Mouse (Mus musculus) liver, embryonic 16.5 days (tissue): ENCODE results near the gene Mrm1. TPM values are rescaled to one million over a fixed set of nuclear protein-coding genes. Genes with fewer than 3 reads are reported as not detected.

ENCODE experiments used
- ATAC-seq: fragments of 200-750 bp; cut with Nextera tagmentation; 2 replicates; pipeline ENCODE4 v1.8.0; 2017; ENCODE audit warnings: low read depth, mild to moderate bottlenecking, moderate number of reproducible peaks, moderate library complexity
- H3K27ac ChIP-seq: fragments of 300-500 bp; sonication (generic); 2 replicates; pipeline ENCODE4 v1.5.1; 2014; ENCODE audit warnings: mild to moderate bottlenecking, low read length
- H3K27me3 ChIP-seq: fragments of 300-500 bp; sonication (generic); 2 replicates; pipeline ENCODE4 v1.6.1; 2014; ENCODE audit warnings: low read depth, low read length, mixed read lengths; ENCODE audit not compliant: control insufficient read depth, insufficient read depth
- H3K36me3 ChIP-seq: fragments of 300-500 bp; sonication (generic); 2 replicates; pipeline ENCODE4 v1.6.1; 2014; ENCODE audit warnings: mild to moderate bottlenecking; ENCODE audit not compliant: control insufficient read depth, insufficient read depth
- H3K4me1 ChIP-seq: fragments of 300-500 bp; sonication (generic); 2 replicates; pipeline ENCODE4 v1.6.1; 2014; ENCODE audit warnings: low read depth, low read length, mixed read lengths; ENCODE audit not compliant: control insufficient read depth
- H3K4me2 ChIP-seq: fragments of 300-500 bp; sonication (generic); 2 replicates; pipeline ENCODE4 v1.6.1; 2014; ENCODE audit warnings: low read depth, low read length, mixed read lengths
- H3K4me3 ChIP-seq: fragments of 300-500 bp; sonication (generic); 2 replicates; pipeline ENCODE4 v1.5.1; 2014; ENCODE audit warnings: low read depth, mild to moderate bottlenecking, low read length
- H3K9ac ChIP-seq: fragments of 300-500 bp; sonication (generic); 2 replicates; pipeline ENCODE4 v1.6.1; 2014; ENCODE audit warnings: low read depth, low read length
- H3K9me3 ChIP-seq: fragments of 300-500 bp; sonication (generic); replicated peaks from 2 replicates; pipeline ENCODE4 v1.6.1; 2016; ENCODE audit warnings: low read length; ENCODE audit not compliant: control insufficient read depth
- WGBS: fragments of 180-500 bp; shearing (Covaris S2); extraction: QIAGEN DNeasy Blood & Tissue Kit; methylation state at CpG from one replicate; pipeline ENCODE4 v1.1.7; 2014; ENCODE audit not compliant: insufficient replicate concordance; 5-methylcytosine and 5-hydroxymethylcytosine counted together
- polyA plus RNA-seq: library from polyadenylated mRNA; unstranded; fragments of >200 nt; fragmentation: Nextera tagmentation; extraction: Ambion mirVana; gene quantifications from 2 replicates; pipeline ENCODE4 v1.2.1, GENCODE M21; 2015

The Mrm1 gene
- polyA plus RNA-seq, 1 experiment from 2014 or later: 14.5 TPM

DNA sequence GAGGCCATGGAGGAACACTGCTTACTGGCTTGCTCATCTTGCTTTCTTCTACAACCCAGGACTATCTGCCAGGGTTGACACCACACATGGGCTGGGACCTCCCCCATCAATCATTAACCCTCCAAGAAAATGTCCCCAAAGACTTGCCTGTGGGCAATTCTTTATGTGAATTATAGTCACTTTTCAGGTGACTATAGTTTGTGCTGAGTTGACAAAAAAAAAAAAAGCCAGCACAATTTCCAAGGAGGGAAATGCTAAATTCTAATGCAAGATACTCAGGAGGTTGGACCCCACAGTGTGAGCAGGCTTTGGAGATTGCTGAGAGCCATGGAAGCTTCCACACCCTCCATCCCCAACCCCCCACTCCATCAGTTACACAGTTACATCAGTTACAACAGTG lies 25.8 kb downstream of the Mrm1 start:
- peaks cover 3% of the 10 kb centered on the region for H3K27me3 ChIP-seq
- no peaks in the 10 kb centered on the region for H3K9me3 ChIP-seq
- ATAC-seq: no peak
- H3K4me1 ChIP-seq: no peaks in the 10 kb centered on the region
- H3K4me2 ChIP-seq: no peak overlapping the region
- H3K9ac ChIP-seq: no peak overlapping the region
- no peaks in the 10 kb centered on the region for H3K36me3 ChIP-seq
- H3K4me3 ChIP-seq: no peak overlapping the region
- H3K27ac ChIP-seq: no peak overlapping the region

DNA sequence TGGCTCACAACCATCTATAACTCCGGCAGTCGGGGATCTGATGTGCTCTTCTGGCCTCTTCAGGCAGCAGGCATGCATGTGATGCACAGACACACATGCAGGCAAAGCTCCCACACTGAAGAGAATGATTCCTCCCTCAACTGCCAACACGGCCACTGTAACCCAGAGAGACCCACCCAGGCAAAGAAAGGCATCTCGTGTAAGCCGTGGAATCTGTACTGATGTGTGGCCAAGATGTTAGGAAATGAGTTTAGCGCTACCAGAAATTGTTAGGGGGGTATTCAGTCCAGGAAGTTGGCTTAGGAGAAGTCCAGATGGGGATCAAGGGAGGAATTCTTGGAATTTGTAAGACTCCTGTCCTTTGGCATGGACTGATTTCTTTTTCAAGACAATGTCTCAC lies 28.9 kb downstream of the Mrm1 start:
- no peaks in the 10 kb centered on the region for H3K4me1 ChIP-seq
- no peak for ATAC-seq
- 57% methylated on average over 6 of the region's 6 CpGs for WGBS
- no peak overlapping the region for H3K4me3 ChIP-seq
- no peak overlapping the region for H3K9ac ChIP-seq
- H3K27ac ChIP-seq: no peak overlapping the region
- H3K4me2 ChIP-seq: no peak overlapping the region
- H3K9me3 ChIP-seq: no peaks in the 10 kb centered on the region
- no peaks in the 10 kb centered on the region for H3K36me3 ChIP-seq
- no peaks in the 10 kb centered on the region; the same call in 1 of the 2 replicates for H3K27me3 ChIP-seq

- Histone ChIP-seq H3K4me3 (no peak overlapping the region), H3K4me2 (no peak overlapping the region), H3K4me1 (no peaks in the 10 kb centered on the region), H3K9me3 (no peaks in the 10 kb centered on the region), H3K27ac (no peak overlapping the region), H3K9ac (no peak overlapping the region), H3K27me3 (peaks cover 24% of the 10 kb centered on the region), H3K36me3 (no peaks in the 10 kb centered on the region)
- WGBS: 5% methylated on average over 19 of the region's 19 CpGs
- no peak for ATAC-seq
Measured at GRCm38 (mm10) chr11:84780143-84780870, 39.0 kb downstream of the Mrm1 start.

DNA sequence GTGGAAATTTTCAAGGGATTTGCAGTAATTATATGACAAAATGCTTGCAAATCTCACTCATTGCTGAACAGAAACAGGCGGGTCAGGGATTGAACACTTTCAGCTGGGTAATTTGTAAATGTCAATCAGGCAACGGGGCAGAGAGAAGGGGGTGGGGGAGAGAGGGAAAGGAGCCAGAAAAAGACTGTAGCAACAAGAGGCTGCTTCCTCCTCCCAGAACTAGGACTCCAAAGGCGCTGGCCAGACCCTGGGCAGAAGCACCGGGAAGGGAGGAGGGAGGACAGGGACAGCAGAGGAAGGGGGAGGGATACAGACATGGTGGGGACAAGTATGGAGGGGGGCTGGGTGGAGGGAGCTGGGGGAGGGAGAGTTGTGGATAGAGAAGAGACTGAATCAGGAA lies 43.8 kb downstream of the Mrm1 start:
- no peaks in the 10 kb centered on the region for H3K4me1 ChIP-seq
- H3K4me2 ChIP-seq: no peak overlapping the region
- peaks cover 17% of the 10 kb centered on the region for H3K27me3 ChIP-seq
- WGBS: 5% methylated on average over 4 of the region's 4 CpGs
- no peak overlapping the region for H3K4me3 ChIP-seq
- H3K9ac ChIP-seq: no peak overlapping the region
- no peak overlapping the region for H3K27ac ChIP-seq
- ATAC-seq: no peak
- H3K36me3 ChIP-seq: no peaks in the 10 kb centered on the region
- no peaks in the 10 kb centered on the region for H3K9me3 ChIP-seq

GRCm38 (mm10) chr11:84774870-84775514 lies 44.3 kb downstream of the Mrm1 start:
- H3K4me1 ChIP-seq: no peaks in the 10 kb centered on the region
- peaks cover 11% of the 10 kb centered on the region for H3K27me3 ChIP-seq
- H3K27ac ChIP-seq: no peak overlapping the region
- ATAC-seq: no peak
- WGBS: 54% methylated on average over 13 of the region's 13 CpGs
- no peak overlapping the region for H3K9ac ChIP-seq
- no peaks in the 10 kb centered on the region for H3K36me3 ChIP-seq
- H3K4me3 ChIP-seq: no peak overlapping the region
- no peaks in the 10 kb centered on the region for H3K9me3 ChIP-seq
- H3K4me2 ChIP-seq: no peak overlapping the region

DNA sequence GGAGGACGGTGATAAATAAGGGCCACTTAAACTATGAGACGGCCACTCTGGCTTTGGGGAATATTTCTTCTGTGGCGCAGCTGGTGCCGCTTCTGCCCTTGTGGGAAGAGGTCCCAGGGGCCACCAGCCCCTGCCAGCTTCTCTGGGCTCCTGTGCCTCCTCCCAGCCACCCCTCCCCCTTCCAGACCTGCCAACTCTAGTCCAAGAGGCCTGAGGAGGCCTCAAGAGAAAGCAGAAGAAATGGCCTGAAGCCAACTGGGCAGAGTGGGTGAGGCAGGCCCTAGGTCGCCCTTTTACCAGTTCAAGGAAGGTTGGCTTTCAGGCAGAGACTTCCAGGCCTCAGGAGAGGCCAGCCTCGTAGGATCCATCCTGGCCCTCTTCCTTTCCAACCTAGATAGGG lies 51.4 kb downstream of the Mrm1 start:
- Histone ChIP-seq H3K4me2 (no peak overlapping the region), H3K27me3 (peaks cover 15% of the 10 kb centered on the region), H3K27ac (no peak overlapping the region), H3K9me3 (no peaks in the 10 kb centered on the region), H3K9ac (no peak overlapping the region), H3K4me3 (no peak overlapping the region), H3K36me3 (no peaks in the 10 kb centered on the region), H3K4me1 (no peaks in the 10 kb centered on the region)
- WGBS: 50% methylated on average over 6 of the region's 6 CpGs
- no peak for ATAC-seq

DNA sequence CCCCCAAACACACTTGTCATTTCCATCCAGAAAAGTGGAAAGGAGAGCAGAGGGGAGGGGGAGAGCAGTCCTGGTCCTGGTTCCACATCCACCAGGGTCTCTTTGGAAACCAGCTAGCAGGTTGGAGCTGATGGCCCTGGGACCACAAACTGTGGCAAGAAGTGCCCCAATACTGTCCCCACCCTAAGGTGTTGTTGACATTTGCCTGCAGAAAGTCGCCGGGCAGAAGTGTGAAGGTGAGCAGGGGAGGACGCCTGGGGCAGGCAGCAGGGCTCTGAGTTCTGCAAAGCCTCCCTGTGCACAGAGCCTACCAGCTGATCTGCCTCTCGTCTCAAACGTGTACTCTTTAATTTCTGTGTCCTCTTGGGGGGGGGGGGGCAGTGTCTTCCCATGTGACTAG lies 54.2 kb downstream of the Mrm1 start:
- Histone ChIP-seq H3K4me1 (no peaks in the 10 kb centered on the region), H3K9me3 (no peaks in the 10 kb centered on the region), H3K9ac (no peak overlapping the region), H3K27me3 (peaks cover 15% of the 10 kb centered on the region), H3K27ac (no peak overlapping the region), H3K4me2 (no peak overlapping the region), H3K36me3 (no peaks in the 10 kb centered on the region), H3K4me3 (no peak overlapping the region)
- no peak for ATAC-seq
- WGBS: 19% methylated on average over 5 of the region's 5 CpGs

- Histone ChIP-seq H3K27me3 (peaks cover 15% of the 10 kb centered on the region), H3K36me3 (no peaks in the 10 kb centered on the region), H3K4me2 (no peak overlapping the region), H3K4me1 (no peaks in the 10 kb centered on the region), H3K4me3 (no peak overlapping the region), H3K9ac (no peak overlapping the region), H3K27ac (no peak overlapping the region), H3K9me3 (no peaks in the 10 kb centered on the region)
- 5% methylated on average over 21 of the region's 21 CpGs for WGBS
- no peak for ATAC-seq
Measured at GRCm38 (mm10) chr11:84764527-84764961, 54.8 kb downstream of the Mrm1 start.

- Histone ChIP-seq H3K9me3 (no peaks in the 10 kb centered on the region), H3K4me2 (no peak overlapping the region), H3K27me3 (peaks cover 15% of the 10 kb centered on the region), H3K27ac (no peak overlapping the region), H3K4me3 (no peak overlapping the region), H3K36me3 (no peaks in the 10 kb centered on the region), H3K4me1 (no peaks in the 10 kb centered on the region), H3K9ac (no peak overlapping the region)
- WGBS: 28% methylated on average over 8 of the region's 8 CpGs
- no peak for ATAC-seq
Measured at GRCm38 (mm10) chr11:84764116-84764515, 55.2 kb downstream of the Mrm1 start.
